Mouse (Mus musculus) megakaryocyte, embryonic 14.5 days (primary cell): ENCODE results near the gene Adam12.

Experiments used
- FLI1 ChIP-seq: IDR thresholded peaks from 2 replicates; pipeline ENCODE4 v1.6.1; 2012; ENCODE audit warnings: low read length, inconsistent platforms, mixed read lengths
- GATA1 ChIP-seq: IDR thresholded peaks from 3 replicates; pipeline ENCODE4 v1.6.1; 2012; ENCODE audit warnings: mixed read lengths, low read length, inconsistent platforms, borderline replicate concordance

DNA sequence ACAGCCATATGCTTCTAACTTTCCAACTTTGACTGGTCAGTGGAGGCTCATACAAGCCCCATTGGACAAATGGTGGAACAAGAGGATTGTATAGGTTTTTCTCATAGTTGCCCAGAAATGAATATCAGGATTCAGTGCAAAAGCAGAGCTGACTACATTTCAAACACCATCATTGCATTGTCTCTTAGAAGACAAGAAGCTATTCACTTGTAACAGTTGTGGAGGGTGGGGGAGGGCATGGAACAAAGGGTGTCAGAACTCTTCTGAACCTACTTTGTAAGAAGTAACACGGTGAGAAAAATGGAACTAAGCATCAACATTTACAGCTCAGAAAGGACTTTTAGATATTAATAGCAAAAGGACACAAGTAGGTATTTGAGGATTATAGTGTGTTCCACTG is 50.2 kb downstream of the Adam12 start:
- TF ChIP-seq GATA1 (no peak), FLI1 (no peak)
